Mouse (Mus musculus): ENCODE data around the gene Limch1. TPM values are rescaled to one million over a fixed set of nuclear protein-coding genes. Genes with fewer than 3 reads are reported as not detected.

Gene Limch1
- polyA plus RNA-seq, 2 experiments = 44.4 to 85.3 TPM

DNA sequence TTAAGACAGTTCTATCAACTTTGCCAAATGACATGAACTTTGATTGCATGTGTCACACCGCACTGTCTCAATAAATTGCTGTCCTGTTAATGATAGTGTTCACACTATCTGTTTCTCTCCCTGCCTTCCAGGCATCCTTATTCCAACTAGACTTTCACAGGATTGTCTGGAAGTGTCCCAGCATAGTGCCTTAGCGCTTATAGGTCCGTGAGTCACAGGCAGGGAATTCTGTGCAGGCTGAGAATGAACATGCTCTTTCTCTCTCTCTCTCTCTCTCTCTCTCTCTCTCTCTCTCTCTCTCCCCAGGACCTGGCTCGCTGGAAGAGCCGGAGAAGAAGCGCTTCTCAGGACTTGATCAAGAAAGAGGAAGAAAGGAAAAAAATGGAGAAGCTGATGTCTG lies 252.7 kb downstream of the Limch1 start:
- no peak overlapping the region for H3K9ac ChIP-seq (ENCODE audit: low read depth, low read length, severe bottlenecking)
- WGBS = 78% methylated on average over 6 of the region's 6 CpGs
- peak overlapping the region; percentile 82 for H3K4me2 ChIP-seq (replicated peaks; ENCODE audit: low read depth, low read length, severe bottlenecking)
- H3K4me3 ChIP-seq (replicated peaks; ENCODE audit: low read length) = no peak overlapping the region
- TF ChIP-seq POLR2A (IDR thresholded peaks at IDR 0.05; ENCODE audit: borderline replicate concordance, extremely low read depth, insufficient read depth, insufficient read length) = no peak
- ATAC-seq (ENCODE audit: low FRiP score, low read depth) (no peak), DNase-seq (ENCODE audit: low spot score) (no peak)
- no peaks in the 10 kb centered on the region for H3K27me3 ChIP-seq (ENCODE audit: control insufficient read depth, insufficient read depth, low read length)
- peaks cover 10% of the 10 kb centered on the region for H3K4me1 ChIP-seq (ENCODE audit: control insufficient read depth, insufficient read depth, low read length)
- H3K36me3 ChIP-seq (ENCODE audit: control insufficient read depth, insufficient read depth, low read length) = peaks cover 22% of the 10 kb centered on the region
- no peak overlapping the region for H3K27ac ChIP-seq (replicated peaks; ENCODE audit: low read depth, low read length)
- H3K9me3 ChIP-seq (ENCODE audit: control insufficient read depth, low read length) = no peaks in the 10 kb centered on the region

DNA sequence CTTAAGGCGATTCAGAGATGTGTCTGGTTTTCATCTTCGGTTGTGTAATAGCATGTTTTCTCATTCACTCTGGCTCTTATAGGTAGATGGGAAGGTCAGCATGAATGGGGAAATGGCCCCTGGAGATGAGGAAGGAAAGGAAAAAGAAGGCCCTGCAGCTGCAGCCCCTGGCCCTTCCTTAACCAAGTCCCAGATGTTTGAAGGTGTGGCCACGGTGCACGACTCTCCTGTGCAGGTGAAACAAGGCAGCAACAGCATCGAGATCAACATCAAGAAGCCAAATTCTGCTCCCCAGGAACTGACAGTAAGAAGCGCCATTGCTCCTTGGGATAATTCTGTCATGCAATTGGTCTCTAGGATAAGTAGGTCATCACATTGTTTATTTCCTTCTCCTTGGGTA lies 256.7 kb downstream of the Limch1 start:
- ATAC-seq (ENCODE audit: low FRiP score, low read depth) = no peak
- no peaks in the 10 kb centered on the region for H3K27me3 ChIP-seq (ENCODE audit: control insufficient read depth, insufficient read depth, low read length)
- no peak for DNase-seq (ENCODE audit: low spot score)

DNA sequence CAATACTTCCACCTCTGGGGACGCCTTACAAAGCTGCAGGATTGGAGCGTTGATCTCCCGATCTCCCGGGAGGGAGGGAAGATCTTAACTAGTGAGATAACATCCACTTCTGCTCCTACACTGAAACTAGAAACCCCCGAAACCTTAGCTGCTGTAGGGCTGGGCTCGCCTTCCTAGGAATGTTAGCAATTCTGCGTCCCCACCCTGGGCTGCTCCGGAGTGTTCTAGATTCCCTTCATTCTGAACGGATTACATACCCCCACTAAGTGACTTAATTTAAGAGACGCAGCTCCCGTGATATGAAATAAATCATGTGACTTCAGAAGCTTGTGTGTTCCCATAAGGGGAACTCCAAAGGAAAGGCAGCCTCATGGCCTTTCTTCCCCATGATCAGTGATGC lies 259.0 kb downstream of the Limch1 start:
- ATAC-seq (ENCODE audit: low FRiP score, low read depth) (peak; percentile 70; the same call in 1 of the 2 replicates), DNase-seq (ENCODE audit: low spot score) (no peak)
- Histone ChIP-seq H3K27ac (replicated peaks; ENCODE audit: low read depth, low read length) (no peak overlapping the region), H3K9ac (ENCODE audit: low read depth, low read length, severe bottlenecking) (no peak overlapping the region), H3K4me1 (ENCODE audit: control insufficient read depth, insufficient read depth, low read length) (no peaks in the 10 kb centered on the region), H3K4me3 (replicated peaks; ENCODE audit: low read length) (no peak overlapping the region), H3K27me3 (ENCODE audit: control insufficient read depth, insufficient read depth, low read length) (no peaks in the 10 kb centered on the region), H3K4me2 (replicated peaks; ENCODE audit: low read depth, low read length, severe bottlenecking) (no peak overlapping the region), H3K36me3 (ENCODE audit: control insufficient read depth, insufficient read depth, low read length) (peaks cover 45% of the 10 kb centered on the region), H3K9me3 (ENCODE audit: control insufficient read depth, low read length) (no peaks in the 10 kb centered on the region)
- no peak for TF ChIP-seq POLR2A (IDR thresholded peaks at IDR 0.05; ENCODE audit: borderline replicate concordance, extremely low read depth, insufficient read depth, insufficient read length)
- WGBS = 75% methylated on average over 11 of the region's 11 CpGs

More for the DNA sequence above, 256.7 kb downstream of the Limch1 start:
- Histone ChIP-seq H3K4me2 (replicated peaks; ENCODE audit: low read depth, low read length, severe bottlenecking) (no peak overlapping the region), H3K36me3 (ENCODE audit: control insufficient read depth, insufficient read depth, low read length) (peaks cover 37% of the 10 kb centered on the region), H3K27ac (replicated peaks; ENCODE audit: low read depth, low read length) (no peak overlapping the region), H3K4me1 (ENCODE audit: control insufficient read depth, insufficient read depth, low read length) (no peaks in the 10 kb centered on the region), H3K9ac (ENCODE audit: low read depth, low read length, severe bottlenecking) (no peak overlapping the region), H3K9me3 (ENCODE audit: control insufficient read depth, low read length) (no peaks in the 10 kb centered on the region), H3K4me3 (replicated peaks; ENCODE audit: low read length) (no peak overlapping the region)
- TF ChIP-seq POLR2A (IDR thresholded peaks at IDR 0.05; ENCODE audit: borderline replicate concordance, extremely low read depth, insufficient read depth, insufficient read length) = no peak
- 90% methylated on average over 6 of the region's 6 CpGs for WGBS

DNA sequence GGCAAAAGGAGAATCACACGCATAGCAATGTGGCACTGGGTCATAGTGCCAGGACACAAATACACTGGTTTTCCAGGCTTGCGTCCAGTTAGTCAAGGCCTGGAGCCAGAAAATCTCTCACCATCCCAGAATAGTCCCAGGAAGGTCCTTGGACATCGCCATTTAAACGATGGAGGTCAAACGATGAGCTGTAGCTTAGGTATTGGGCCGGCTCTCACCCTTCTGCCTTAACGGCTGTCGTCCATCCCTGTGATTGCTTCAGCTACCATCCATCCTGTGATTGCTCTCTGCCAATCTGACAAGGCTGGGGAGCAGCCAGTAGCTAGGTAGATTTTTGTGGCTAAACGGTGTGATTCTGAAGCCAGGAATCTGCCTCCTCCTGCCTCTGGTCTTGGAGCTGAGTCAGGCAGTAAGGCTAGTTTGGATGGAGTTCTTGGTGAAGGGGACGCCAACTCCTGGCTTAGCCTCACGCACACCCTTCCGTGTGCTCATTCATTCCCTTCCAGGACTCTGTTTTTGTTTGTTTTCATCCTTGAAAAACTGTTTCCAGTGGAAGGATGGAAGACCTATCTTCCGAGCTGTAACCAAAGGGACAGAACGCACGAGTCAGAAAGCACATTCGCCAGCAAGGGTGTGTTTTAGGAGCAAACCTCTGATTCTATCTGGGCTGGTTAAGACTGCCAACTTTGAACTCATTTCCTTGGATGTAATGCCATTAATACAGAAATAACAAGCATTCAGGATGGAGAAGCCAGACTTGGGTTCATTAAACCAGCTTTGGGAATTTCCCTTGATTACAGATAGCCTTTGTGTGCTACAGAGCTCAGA lies 265.6 kb downstream of the Limch1 start:
- DNase-seq (ENCODE audit: low spot score) = no peak
- 81% methylated on average over 16 of the region's 16 CpGs for WGBS

DNA sequence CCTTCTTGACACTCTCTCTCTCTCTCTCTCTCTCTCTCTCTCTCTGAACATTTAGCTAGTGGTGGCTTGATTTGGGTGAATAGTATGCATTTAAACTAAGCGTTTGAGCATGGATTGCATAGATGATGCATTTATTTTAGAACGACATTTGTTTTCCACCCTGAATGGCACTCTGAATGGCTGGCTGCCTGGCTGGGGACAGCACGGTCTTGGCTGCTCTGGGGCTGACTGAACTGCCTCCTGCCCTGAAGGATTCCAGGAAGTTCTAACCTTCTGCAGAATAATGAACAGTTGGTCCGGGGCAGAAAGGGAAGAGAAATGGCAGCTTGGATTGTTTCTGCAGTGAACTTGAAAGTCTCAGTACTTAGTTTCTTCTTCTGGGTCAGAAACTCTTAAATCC lies 266.4 kb downstream of the Limch1 start:
- ATAC-seq (ENCODE audit: low FRiP score, low read depth) = no peak
- no peak overlapping the region for H3K9ac ChIP-seq (ENCODE audit: low read depth, low read length, severe bottlenecking)
- H3K4me1 ChIP-seq (ENCODE audit: control insufficient read depth, insufficient read depth, low read length) = peaks cover 5% of the 10 kb centered on the region; the same call in 1 of the 2 replicates
- H3K36me3 ChIP-seq (ENCODE audit: control insufficient read depth, insufficient read depth, low read length) = peaks cover 17% of the 10 kb centered on the region
- no peaks in the 10 kb centered on the region for H3K9me3 ChIP-seq (ENCODE audit: control insufficient read depth, low read length)
- no peak for DNase-seq (ENCODE audit: low spot score)
- no peak overlapping the region for H3K4me2 ChIP-seq (replicated peaks; ENCODE audit: low read depth, low read length, severe bottlenecking)
- no peak for TF ChIP-seq POLR2A (IDR thresholded peaks at IDR 0.05; ENCODE audit: borderline replicate concordance, extremely low read depth, insufficient read depth, insufficient read length)
- WGBS = 74% methylated on average over 4 of the region's 4 CpGs
- H3K4me3 ChIP-seq (replicated peaks; ENCODE audit: low read length) = no peak overlapping the region
- H3K27me3 ChIP-seq (ENCODE audit: control insufficient read depth, insufficient read depth, low read length) = no peaks in the 10 kb centered on the region
- H3K27ac ChIP-seq (replicated peaks; ENCODE audit: low read depth, low read length) = peak overlapping the region; percentile 21; the same call in 1 of the 2 replicates

More for the DNA sequence above, 265.6 kb downstream of the Limch1 start:
- H3K9me3 ChIP-seq (ENCODE audit: control insufficient read depth, low read length) = no peaks in the 10 kb centered on the region
- H3K4me3 ChIP-seq (replicated peaks; ENCODE audit: low read length) = no peak overlapping the region
- no peak overlapping the region for H3K9ac ChIP-seq (ENCODE audit: low read depth, low read length, severe bottlenecking)
- H3K27ac ChIP-seq (replicated peaks; ENCODE audit: low read depth, low read length) = peak overlapping the region; percentile 44; the same call in 1 of the 2 replicates
- peaks cover 5% of the 10 kb centered on the region; the same call in 1 of the 2 replicates for H3K4me1 ChIP-seq (ENCODE audit: control insufficient read depth, insufficient read depth, low read length)
- H3K36me3 ChIP-seq (ENCODE audit: control insufficient read depth, insufficient read depth, low read length) = peaks cover 16% of the 10 kb centered on the region
- no peak for TF ChIP-seq POLR2A (IDR thresholded peaks at IDR 0.05; ENCODE audit: borderline replicate concordance, extremely low read depth, insufficient read depth, insufficient read length)
- H3K27me3 ChIP-seq (ENCODE audit: control insufficient read depth, insufficient read depth, low read length) = no peaks in the 10 kb centered on the region
- ATAC-seq (ENCODE audit: low FRiP score, low read depth) = no peak
- H3K4me2 ChIP-seq (replicated peaks; ENCODE audit: low read depth, low read length, severe bottlenecking) = no peak overlapping the region
